Mouse (Mus musculus): ENCODE measurements around the gene Ccdc62.

- TF ChIP-seq CTCF (IDR thresholded peaks at IDR 0.05; ENCODE audit: extremely low read depth, insufficient read depth, low read length) (no peak), POLR2A (IDR thresholded peaks at IDR 0.05; ENCODE audit: extremely low read depth, insufficient read depth, low read length) (no peak)
Observed at GRCm38 (mm10) chr5:124016291-124016821, 85.9 kb downstream of the Ccdc62 start.
